Mouse (Mus musculus): ENCODE data around the gene Rab11fip3. TPM values are rescaled to one million over a fixed set of nuclear protein-coding genes. Genes with fewer than 3 reads are reported as not detected.

The Rab11fip3 gene
- polyA plus RNA-seq, 1 experiment from 2014 or later: 29.0 TPM

- no peak for ATAC-seq (ENCODE audit: low read depth)
- no peak overlapping the region for H3K4me2 ChIP-seq (ENCODE audit: low read depth, low read length)
- H3K27me3 ChIP-seq (ENCODE audit: control insufficient read depth, insufficient read depth, low read length): peaks cover 9% of the 10 kb centered on the region
- H3K9ac ChIP-seq (replicated peaks; ENCODE audit: low read depth, low read length): no peak overlapping the region
- no peaks in the 10 kb centered on the region for H3K9me3 ChIP-seq (ENCODE audit: control insufficient read depth, low read length)
- H3K4me1 ChIP-seq (ENCODE audit: control insufficient read depth, insufficient read depth, low read length): peaks cover 6% of the 10 kb centered on the region; the same call in 1 of the 2 replicates
- WGBS: 55% methylated on average over 9 of the region's 9 CpGs
- H3K36me3 ChIP-seq (ENCODE audit: control insufficient read depth, insufficient read depth, low read length): no peaks in the 10 kb centered on the region
- H3K27ac ChIP-seq (ENCODE audit: low read depth, low read length): no peak overlapping the region
- no peak overlapping the region for H3K4me3 ChIP-seq (ENCODE audit: low read depth, low read length)
Measured at GRCm38 (mm10) chr17:25945517-25946155, 123.7 kb downstream of the Rab11fip3 start.

- Histone ChIP-seq H3K27ac (ENCODE audit: low read depth, low read length) (no peak within 1 kb of the TSS), H3K9ac (replicated peaks; ENCODE audit: low read depth, low read length) (no peak within 1 kb of the TSS), H3K27me3 (ENCODE audit: control insufficient read depth, insufficient read depth, low read length) (no peaks in the 10 kb centered on the region), H3K4me3 (ENCODE audit: low read depth, low read length) (no peak within 1 kb of the TSS), H3K9me3 (ENCODE audit: control insufficient read depth, low read length) (no peaks in the 10 kb centered on the region), H3K4me1 (ENCODE audit: control insufficient read depth, insufficient read depth, low read length) (peaks cover 10% of the 10 kb centered on the region; the same call in 1 of the 2 replicates), H3K36me3 (ENCODE audit: control insufficient read depth, insufficient read depth, low read length) (no peaks in the 10 kb centered on the region), H3K4me2 (ENCODE audit: low read depth, low read length) (no peak within 1 kb of the TSS)
- WGBS: 55% methylated on average over 6 of the region's 6 CpGs
- ATAC-seq (ENCODE audit: low read depth): no peak
Measured at GRCm38 (mm10) chr17:25944366-25945163, 124.8 kb downstream of the Rab11fip3 start, which contains the start of the genes Pigq and Nhlrc4. Gene Pigq (minus strand): TSS chr17:25944936. Gene Nhlrc4 (minus strand): TSS chr17:25944961.

- H3K36me3 ChIP-seq (ENCODE audit: control insufficient read depth, insufficient read depth, low read length): no peaks in the 10 kb centered on the region
- no peak overlapping the region for H3K27ac ChIP-seq (ENCODE audit: low read depth, low read length)
- no peak overlapping the region for H3K4me3 ChIP-seq (ENCODE audit: low read depth, low read length)
- no peaks in the 10 kb centered on the region for H3K27me3 ChIP-seq (ENCODE audit: control insufficient read depth, insufficient read depth, low read length)
- no peak overlapping the region for H3K9ac ChIP-seq (replicated peaks; ENCODE audit: low read depth, low read length)
- whole genome bisulfite sequencing: 80% methylated on average over 9 of the region's 9 CpGs
- peaks cover 10% of the 10 kb centered on the region; the same call in 1 of the 2 replicates for H3K4me1 ChIP-seq (ENCODE audit: control insufficient read depth, insufficient read depth, low read length)
- ATAC-seq (ENCODE audit: low read depth): no peak
- no peaks in the 10 kb centered on the region for H3K9me3 ChIP-seq (ENCODE audit: control insufficient read depth, low read length)
- H3K4me2 ChIP-seq (ENCODE audit: low read depth, low read length): no peak overlapping the region
Measured at GRCm38 (mm10) chr17:25943769-25944168, 125.6 kb downstream of the Rab11fip3 start.

GRCm38 (mm10) chr17:25943221-25943620 lies 126.1 kb downstream of the Rab11fip3 start:
- no peaks in the 10 kb centered on the region for H3K36me3 ChIP-seq (ENCODE audit: control insufficient read depth, insufficient read depth, low read length)
- no peak overlapping the region for H3K4me2 ChIP-seq (ENCODE audit: low read depth, low read length)
- H3K9ac ChIP-seq (replicated peaks; ENCODE audit: low read depth, low read length): no peak overlapping the region
- H3K27me3 ChIP-seq (ENCODE audit: control insufficient read depth, insufficient read depth, low read length): no peaks in the 10 kb centered on the region
- no peak overlapping the region for H3K27ac ChIP-seq (ENCODE audit: low read depth, low read length)
- ATAC-seq (ENCODE audit: low read depth): no peak
- H3K9me3 ChIP-seq (ENCODE audit: control insufficient read depth, low read length): no peaks in the 10 kb centered on the region
- no peak overlapping the region for H3K4me3 ChIP-seq (ENCODE audit: low read depth, low read length)
- H3K4me1 ChIP-seq (ENCODE audit: control insufficient read depth, insufficient read depth, low read length): peaks cover 10% of the 10 kb centered on the region; the same call in 1 of the 2 replicates
- WGBS: 84% methylated on average over 3 of the region's 3 CpGs

- Histone ChIP-seq H3K27ac (ENCODE audit: low read depth, low read length) (no peak overlapping the region), H3K4me3 (ENCODE audit: low read depth, low read length) (no peak overlapping the region), H3K36me3 (ENCODE audit: control insufficient read depth, insufficient read depth, low read length) (no peaks in the 10 kb centered on the region), H3K9me3 (ENCODE audit: control insufficient read depth, low read length) (no peaks in the 10 kb centered on the region), H3K4me1 (ENCODE audit: control insufficient read depth, insufficient read depth, low read length) (peaks cover 10% of the 10 kb centered on the region; the same call in 1 of the 2 replicates), H3K4me2 (ENCODE audit: low read depth, low read length) (no peak overlapping the region), H3K27me3 (ENCODE audit: control insufficient read depth, insufficient read depth, low read length) (no peaks in the 10 kb centered on the region), H3K9ac (replicated peaks; ENCODE audit: low read depth, low read length) (no peak overlapping the region)
- no peak for ATAC-seq (ENCODE audit: low read depth)
- 90% methylated on average over 2 of the region's 2 CpGs for WGBS
Measured at GRCm38 (mm10) chr17:25942597-25943151, 126.7 kb downstream of the Rab11fip3 start.

GRCm38 (mm10) chr17:25941511-25942241 lies 127.7 kb downstream of the Rab11fip3 start:
- Histone ChIP-seq H3K4me1 (ENCODE audit: control insufficient read depth, insufficient read depth, low read length) (peaks cover 10% of the 10 kb centered on the region; the same call in 1 of the 2 replicates), H3K4me2 (ENCODE audit: low read depth, low read length) (peak overlapping the region; percentile 81), H3K36me3 (ENCODE audit: control insufficient read depth, insufficient read depth, low read length) (peaks cover 4% of the 10 kb centered on the region; the same call in 1 of the 2 replicates), H3K4me3 (ENCODE audit: low read depth, low read length) (peak overlapping the region; percentile 84), H3K27ac (ENCODE audit: low read depth, low read length) (peak overlapping the region; percentile 80), H3K27me3 (ENCODE audit: control insufficient read depth, insufficient read depth, low read length) (no peaks in the 10 kb centered on the region), H3K9ac (replicated peaks; ENCODE audit: low read depth, low read length) (peak overlapping the region; percentile 96), H3K9me3 (ENCODE audit: control insufficient read depth, low read length) (no peaks in the 10 kb centered on the region)
- ATAC-seq (ENCODE audit: low read depth): peak; percentile 76
- 3% methylated on average over 54 of the region's 54 CpGs for WGBS

Other genes starting within 250 kb of the Rab11fip3 start
- gene Wdr24, start 245.9 kb downstream of the Rab11fip3 start, polyA plus RNA-seq (2014; fragmentation: Nextera tagmentation; extraction: Ambion mirVana): 29.5 and 31.8 TPM in 2 replicates
- gene Jmjd8, start 240.7 kb downstream of the Rab11fip3 start, polyA plus RNA-seq (2014; fragmentation: Nextera tagmentation; extraction: Ambion mirVana): 36.7 and 46.4 TPM in 2 replicates
- 335 and 351 TPM in 2 replicates for gene Stub1, start 236.2 kb downstream of the Rab11fip3 start, polyA plus RNA-seq (2014; fragmentation: Nextera tagmentation; extraction: Ambion mirVana)
- 42.0 and 67.6 TPM in 2 replicates for gene Rhbdl1, start 232.3 kb downstream of the Rab11fip3 start, polyA plus RNA-seq (2014; fragmentation: Nextera tagmentation; extraction: Ambion mirVana)
- gene Gm20683, start 227.8 kb downstream of the Rab11fip3 start, polyA plus RNA-seq (2014; fragmentation: Nextera tagmentation; extraction: Ambion mirVana): 8.2 and 10.6 TPM in 2 replicates
- 6.6 and 10.4 TPM in 2 replicates for gene Rhot2, start 224.7 kb downstream of the Rab11fip3 start, polyA plus RNA-seq (2014; fragmentation: Nextera tagmentation; extraction: Ambion mirVana)
- 10.5 and 12.1 TPM in 2 replicates for gene Wdr90, start 208.1 kb downstream of the Rab11fip3 start, polyA plus RNA-seq (2014; fragmentation: Nextera tagmentation; extraction: Ambion mirVana)
- gene Mcrip2, start 200.8 kb downstream of the Rab11fip3 start, polyA plus RNA-seq (2014; fragmentation: Nextera tagmentation; extraction: Ambion mirVana): 15.7 and 22.4 TPM in 2 replicates
- gene Mettl26, start 194.5 kb downstream of the Rab11fip3 start, polyA plus RNA-seq (2014; fragmentation: Nextera tagmentation; extraction: Ambion mirVana): 65.3 and 73.9 TPM in 2 replicates
- gene Wfikkn1, start 188.7 kb downstream of the Rab11fip3 start, polyA plus RNA-seq (2014; fragmentation: Nextera tagmentation; extraction: Ambion mirVana): 0.30 and 0.67 TPM in 2 replicates
- 25.1 and 29.6 TPM in 2 replicates for gene Rab40c, start 149.8 kb downstream of the Rab11fip3 start, polyA plus RNA-seq (2014; fragmentation: Nextera tagmentation; extraction: Ambion mirVana)
- gene Pigq, start 124.6 kb downstream of the Rab11fip3 start, polyA plus RNA-seq (2014; fragmentation: Nextera tagmentation; extraction: Ambion mirVana): 66.4 and 76.8 TPM in 2 replicates
- gene Nhlrc4, start 124.6 kb downstream of the Rab11fip3 start, polyA plus RNA-seq (2014; fragmentation: Nextera tagmentation; extraction: Ambion mirVana): not detected in 2 replicates
- 0.08 and 0.30 TPM in 2 replicates for gene A930017K11Rik, start 117.0 kb downstream of the Rab11fip3 start, polyA plus RNA-seq (2014; fragmentation: Nextera tagmentation; extraction: Ambion mirVana)
- gene Capn15, start 83.8 kb downstream of the Rab11fip3 start, polyA plus RNA-seq (2014; fragmentation: Nextera tagmentation; extraction: Ambion mirVana): 21.1 and 24.6 TPM in 2 replicates
- gene Decr2, start 20.8 kb upstream of the Rab11fip3 start, polyA plus RNA-seq (2014; fragmentation: Nextera tagmentation; extraction: Ambion mirVana): 28.4 and 33.4 TPM in 2 replicates
- 10.8 and 16.3 TPM in 2 replicates for gene Nme4, start 26.0 kb upstream of the Rab11fip3 start, polyA plus RNA-seq (2014; fragmentation: Nextera tagmentation; extraction: Ambion mirVana)
- gene Tmem8, start 43.7 kb upstream of the Rab11fip3 start, polyA plus RNA-seq (2014; fragmentation: Nextera tagmentation; extraction: Ambion mirVana): 2.8 and 3.1 TPM in 2 replicates
- 177 and 192 TPM in 2 replicates for gene Mrpl28, start 53.9 kb upstream of the Rab11fip3 start, polyA plus RNA-seq (2014; fragmentation: Nextera tagmentation; extraction: Ambion mirVana)
- 7.1 and 7.7 TPM in 2 replicates for gene Axin1, start 69.1 kb upstream of the Rab11fip3 start, polyA plus RNA-seq (2014; fragmentation: Nextera tagmentation; extraction: Ambion mirVana)
- 0.24 and 0.32 TPM in 2 replicates for gene Pdia2, start 129.5 kb upstream of the Rab11fip3 start, polyA plus RNA-seq (2014; fragmentation: Nextera tagmentation; extraction: Ambion mirVana)
- 18.9 and 19.9 TPM in 2 replicates for gene Rgs11, start 133.4 kb upstream of the Rab11fip3 start, polyA plus RNA-seq (2014; fragmentation: Nextera tagmentation; extraction: Ambion mirVana)
- gene Arhgdig, start 138.2 kb upstream of the Rab11fip3 start, polyA plus RNA-seq (2014; fragmentation: Nextera tagmentation; extraction: Ambion mirVana): 152 and 192 TPM in 2 replicates
- 25.3 and 31.5 TPM in 2 replicates for gene Fam234a, start 174.7 kb upstream of the Rab11fip3 start, polyA plus RNA-seq (2014; fragmentation: Nextera tagmentation; extraction: Ambion mirVana)
- 111 and 123 TPM in 2 replicates for gene Luc7l, start 183.3 kb upstream of the Rab11fip3 start, polyA plus RNA-seq (2014; fragmentation: Nextera tagmentation; extraction: Ambion mirVana)